ENCODE assay signal across 11 mouse cellular contexts in genomic region chr10:92246785-92247448, GRCm38 (mm10).
DNase-seq lines count a peak whose midpoint lies in the region; ATAC-seq and TF ChIP-seq lines count a peak whose summit lies in the region.
"Had no signal": no experiment of that assay in that cellular context is flagged by ENCODE, and none has a peak within 500 bp of the region (broad histone marks: within the 10 kb centered on the region; RNA-seq: fewer than 3 reads in every experiment).

No protein-coding gene starts in this region.

- H3K36me3 ChIP-seq in hindbrain, embryonic 12.5 days: no peaks in the 10 kb centered on the region
- no peaks in the 10 kb centered on the region for H3K36me3 ChIP-seq in midbrain, postnatal 0 days (ENCODE audit: insufficient read depth, low read length)
- H3K36me3 ChIP-seq in liver, embryonic 12.5 days: no peaks in the 10 kb centered on the region

- no peak overlapping the region for H3K9ac ChIP-seq in hindbrain, embryonic 12.5 days
- no peak overlapping the region for H3K9ac ChIP-seq in midbrain, postnatal 0 days (replicated peaks; ENCODE audit: low read length, poor library complexity, severe bottlenecking)
- no peak overlapping the region for H3K9ac ChIP-seq in liver, embryonic 12.5 days

- H3K4me3 ChIP-seq in hindbrain, embryonic 12.5 days: no peak overlapping the region
- no peak overlapping the region for H3K4me3 ChIP-seq in midbrain, postnatal 0 days (ENCODE audit: low read depth, low read length)
- H3K4me3 ChIP-seq in liver, embryonic 12.5 days: no peak overlapping the region

- peak; percentile 39; the same call in 1 of the 2 replicates for ATAC-seq in hindbrain, embryonic 12.5 days (ENCODE audit: low FRiP score)
- ATAC-seq in midbrain, postnatal 0 days (ENCODE audit: low FRiP score): no peak
- no peak for ATAC-seq in liver, embryonic 12.5 days
- ATAC-seq: intestine, embryonic 16.5 days had no signal

- peaks cover 27% of the 10 kb centered on the region for H3K4me1 ChIP-seq in hindbrain, embryonic 12.5 days
- peaks cover 4% of the 10 kb centered on the region; the same call in 1 of the 2 replicates for H3K4me1 ChIP-seq in midbrain, postnatal 0 days (ENCODE audit: insufficient read depth, low read length)
- no peaks in the 10 kb centered on the region for H3K4me1 ChIP-seq in liver, embryonic 12.5 days

- peak overlapping the region; percentile 55 for H3K27ac ChIP-seq in hindbrain, embryonic 12.5 days
- H3K27ac ChIP-seq in midbrain, postnatal 0 days (ENCODE audit: low read depth, low read length): no peak overlapping the region
- H3K27ac ChIP-seq in liver, embryonic 12.5 days: no peak overlapping the region

- no peaks in the 10 kb centered on the region for H3K9me3 ChIP-seq in hindbrain, embryonic 12.5 days (replicated peaks)
- no peaks in the 10 kb centered on the region for H3K9me3 ChIP-seq in midbrain, postnatal 0 days (ENCODE audit: low read length)
- no peaks in the 10 kb centered on the region for H3K9me3 ChIP-seq in liver, embryonic 12.5 days (replicated peaks)

- H3K27me3 ChIP-seq in hindbrain, embryonic 12.5 days: no peaks in the 10 kb centered on the region
- no peaks in the 10 kb centered on the region for H3K27me3 ChIP-seq in midbrain, postnatal 0 days (ENCODE audit: insufficient read depth, low read length)
- H3K27me3 ChIP-seq in liver, embryonic 12.5 days (replicated peaks): no peaks in the 10 kb centered on the region

- no peak for TF ChIP-seq CTCF in midbrain, postnatal 0 days (IDR thresholded peaks at IDR 0.05)

- WGBS in hindbrain, embryonic 12.5 days: 14% methylated on average over 6 of the region's 7 CpGs
- WGBS in midbrain, postnatal 0 days: 14% methylated on average over 7 of the region's 7 CpGs
- 43% methylated on average over 7 of the region's 7 CpGs for WGBS in liver, embryonic 12.5 days (ENCODE audit: insufficient replicate concordance)

- no peak overlapping the region for H3K4me2 ChIP-seq in hindbrain, embryonic 12.5 days (replicated peaks)
- H3K4me2 ChIP-seq in midbrain, postnatal 0 days (ENCODE audit: low read depth, low read length, poor library complexity, severe bottlenecking): no peak overlapping the region
- H3K4me2 ChIP-seq in liver, embryonic 12.5 days: no peak overlapping the region

- DNase-seq in layer of hippocampus, adult 8-10 months (ENCODE audit: low spot score in 2 of 2): peak; percentile 9 to 11
- no peak for DNase-seq in layer of hippocampus, adult 9-10 months (ENCODE audit: low spot score)
- peak; percentile 60 for DNase-seq in embryo, embryonic 10 days (ENCODE audit: low spot score)
- DNase-seq in midbrain, postnatal 0 days (ENCODE audit: low spot score): peak; percentile 47
- no peak for DNase-seq in spleen, postnatal 14 days (ENCODE audit: low spot score in 2 of 2)
- no peak for DNase-seq in gastrocnemius, postnatal 4 days (ENCODE audit: low spot score in 2 of 2)
- DNase-seq: adrenal gland, adult 2 months; thymus, adult 18-20 months had no signal

Comparison
In these comparisons a context has a peak if more than half of its experiments do, and no peak if none do; other contexts are left out.
1. DNase-seq: peak in layer of hippocampus, adult 8-10 months (2 of 2), embryo, embryonic 10 days (single experiment) and midbrain, postnatal 0 days (single experiment); none in layer of hippocampus, adult 9-10 months (single experiment), spleen, postnatal 14 days (0 of 2) and gastrocnemius, postnatal 4 days (0 of 2).